Mouse (Mus musculus): ENCODE data around the gene Gapvd1. TPM values are rescaled to one million over a fixed set of nuclear protein-coding genes. Genes with fewer than 3 reads are reported as not detected.
A peak's percentile ranks its signal among the peaks of the same experiment; 100 is the strongest.

Gene Gapvd1
- total and polyA plus RNA-seq, 2 experiments: 10.6 to 32.4 TPM

DNA sequence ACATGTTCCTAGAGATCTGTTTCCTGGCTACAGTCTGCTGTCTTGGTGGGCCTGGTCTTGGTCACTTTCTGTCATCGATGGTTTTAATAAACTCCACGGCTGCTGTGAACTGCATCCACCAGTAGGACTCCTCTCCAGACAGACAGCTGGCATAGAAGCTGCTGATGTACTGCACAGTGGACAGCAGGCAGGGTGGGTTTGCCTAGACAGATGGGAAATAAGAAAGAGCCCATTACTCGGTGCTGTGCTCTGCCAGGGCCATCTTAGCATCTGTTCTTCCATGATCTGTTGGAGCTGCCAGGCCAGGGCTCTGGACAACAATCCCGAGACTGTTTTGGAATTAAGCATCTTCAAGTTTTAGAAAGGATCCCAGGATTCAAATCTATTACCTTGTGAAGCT is 77.1 kb downstream of the Gapvd1 start:
- no peak overlapping the region for H3K4me3 ChIP-seq (ENCODE audit: insufficient read depth, low read depth, low read length)
- WGBS: 95% methylated on average over 4 of the region's 4 CpGs
- H3K27ac ChIP-seq (replicated peaks; ENCODE audit: insufficient read depth, low read depth, low read length): no peak overlapping the region
- no peak overlapping the region for H3K9ac ChIP-seq (ENCODE audit: low read depth, low read length)
- H3K4me1 ChIP-seq (ENCODE audit: control insufficient read depth, insufficient read depth, low read length): no peaks in the 10 kb centered on the region
- DNase-seq (ENCODE audit: extremely low read depth, low read depth, low spot score): no peak
- H3K36me3 ChIP-seq (ENCODE audit: control insufficient read depth, insufficient read depth, low read length): peaks cover 32% of the 10 kb centered on the region
- TF ChIP-seq POLR2A (IDR thresholded peaks at IDR 0.05; ENCODE audit: extremely low read depth, insufficient read depth, low read length) (no peak), CTCF (IDR thresholded peaks at IDR 0.05; ENCODE audit: low read depth, low read length) (no peak)
- H3K27me3 ChIP-seq (ENCODE audit: control insufficient read depth, insufficient read depth, low read length): no peaks in the 10 kb centered on the region
- no peaks in the 10 kb centered on the region for H3K79me2 ChIP-seq (ENCODE audit: control insufficient read depth, insufficient read depth, low read length)

GRCm38 (mm10) chr2:34677061-34677460 is 78.0 kb downstream of the Gapvd1 start:
- Histone ChIP-seq H3K9ac (ENCODE audit: low read depth, low read length) (no peak overlapping the region), H3K27me3 (ENCODE audit: control insufficient read depth, insufficient read depth, low read length) (no peaks in the 10 kb centered on the region), H3K27ac (replicated peaks; ENCODE audit: insufficient read depth, low read depth, low read length) (no peak overlapping the region), H3K4me1 (ENCODE audit: control insufficient read depth, insufficient read depth, low read length) (no peaks in the 10 kb centered on the region), H3K36me3 (ENCODE audit: control insufficient read depth, insufficient read depth, low read length) (peaks cover 24% of the 10 kb centered on the region; the same call in 1 of the 2 replicates), H3K4me3 (ENCODE audit: insufficient read depth, low read depth, low read length) (no peak overlapping the region), H3K79me2 (ENCODE audit: control insufficient read depth, insufficient read depth, low read length) (no peaks in the 10 kb centered on the region)
- DNase-seq (ENCODE audit: extremely low read depth, low read depth, low spot score): no peak
- 94% methylated on average over 8 of the region's 8 CpGs for WGBS
- TF ChIP-seq POLR2A (IDR thresholded peaks at IDR 0.05; ENCODE audit: extremely low read depth, insufficient read depth, low read length) (no peak), CTCF (IDR thresholded peaks at IDR 0.05; ENCODE audit: low read depth, low read length) (no peak)

- Histone ChIP-seq H3K36me3 (ENCODE audit: control insufficient read depth, insufficient read depth, low read length) (peaks cover 22% of the 10 kb centered on the region; the same call in 1 of the 2 replicates), H3K4me1 (ENCODE audit: control insufficient read depth, insufficient read depth, low read length) (peaks cover 2% of the 10 kb centered on the region; the same call in 1 of the 2 replicates), H3K79me2 (ENCODE audit: control insufficient read depth, insufficient read depth, low read length) (no peaks in the 10 kb centered on the region), H3K4me3 (ENCODE audit: insufficient read depth, low read depth, low read length) (no peak overlapping the region), H3K27ac (replicated peaks; ENCODE audit: insufficient read depth, low read depth, low read length) (no peak overlapping the region), H3K9ac (ENCODE audit: low read depth, low read length) (no peak overlapping the region), H3K27me3 (ENCODE audit: control insufficient read depth, insufficient read depth, low read length) (no peaks in the 10 kb centered on the region)
- no peak for DNase-seq (ENCODE audit: extremely low read depth, low read depth, low spot score)
- TF ChIP-seq CTCF (IDR thresholded peaks at IDR 0.05; ENCODE audit: low read depth, low read length) (no peak), POLR2A (IDR thresholded peaks at IDR 0.05; ENCODE audit: extremely low read depth, insufficient read depth, low read length) (no peak)
- WGBS: 84% methylated on average over 11 of the region's 11 CpGs
Observed at GRCm38 (mm10) chr2:34673846-34674245, 81.2 kb downstream of the Gapvd1 start.

GRCm38 (mm10) chr2:34671385-34672026 is 83.5 kb downstream of the Gapvd1 start:
- H3K36me3 ChIP-seq (ENCODE audit: control insufficient read depth, insufficient read depth, low read length): peaks cover 3% of the 10 kb centered on the region; the same call in 1 of the 2 replicates
- no peak for DNase-seq (ENCODE audit: extremely low read depth, low read depth, low spot score)
- peak overlapping the region; percentile 54 for H3K9ac ChIP-seq (ENCODE audit: low read depth, low read length)
- H3K27me3 ChIP-seq (ENCODE audit: control insufficient read depth, insufficient read depth, low read length): no peaks in the 10 kb centered on the region
- TF ChIP-seq CTCF (IDR thresholded peaks at IDR 0.05; ENCODE audit: low read depth, low read length) (peak; percentile 57), POLR2A (IDR thresholded peaks at IDR 0.05; ENCODE audit: extremely low read depth, insufficient read depth, low read length) (no peak)
- H3K4me3 ChIP-seq (ENCODE audit: insufficient read depth, low read depth, low read length): peak overlapping the region; percentile 55
- WGBS: 19% methylated on average over 31 of the region's 31 CpGs
- H3K27ac ChIP-seq (replicated peaks; ENCODE audit: insufficient read depth, low read depth, low read length): no peak overlapping the region
- H3K4me1 ChIP-seq (ENCODE audit: control insufficient read depth, insufficient read depth, low read length): peaks cover 2% of the 10 kb centered on the region; the same call in 1 of the 2 replicates
- H3K79me2 ChIP-seq (ENCODE audit: control insufficient read depth, insufficient read depth, low read length): no peaks in the 10 kb centered on the region

GRCm38 (mm10) chr2:34670470-34670869 is 84.6 kb downstream of the Gapvd1 start:
- TF ChIP-seq CTCF (IDR thresholded peaks at IDR 0.05; ENCODE audit: low read depth, low read length): no peak
- no peak for TF ChIP-seq POLR2A (IDR thresholded peaks at IDR 0.05; ENCODE audit: extremely low read depth, insufficient read depth, low read length)
- Histone ChIP-seq H3K36me3 (ENCODE audit: control insufficient read depth, insufficient read depth, low read length) (peaks cover 3% of the 10 kb centered on the region; the same call in 1 of the 2 replicates), H3K4me1 (ENCODE audit: control insufficient read depth, insufficient read depth, low read length) (peaks cover 2% of the 10 kb centered on the region; the same call in 1 of the 2 replicates), H3K4me3 (ENCODE audit: insufficient read depth, low read depth, low read length) (no peak overlapping the region), H3K79me2 (ENCODE audit: control insufficient read depth, insufficient read depth, low read length) (no peaks in the 10 kb centered on the region), H3K27me3 (ENCODE audit: control insufficient read depth, insufficient read depth, low read length) (no peaks in the 10 kb centered on the region), H3K9ac (ENCODE audit: low read depth, low read length) (no peak overlapping the region), H3K27ac (replicated peaks; ENCODE audit: insufficient read depth, low read depth, low read length) (no peak overlapping the region)
- WGBS: 81% methylated on average over 6 of the region's 6 CpGs
- DNase-seq (ENCODE audit: extremely low read depth, low read depth, low spot score): no peak

- Histone ChIP-seq H3K36me3 (ENCODE audit: control insufficient read depth, insufficient read depth, low read length) (no peaks in the 10 kb centered on the region), H3K4me1 (ENCODE audit: control insufficient read depth, insufficient read depth, low read length) (peaks cover 2% of the 10 kb centered on the region; the same call in 1 of the 2 replicates), H3K9ac (ENCODE audit: low read depth, low read length) (no peak overlapping the region), H3K4me3 (ENCODE audit: insufficient read depth, low read depth, low read length) (no peak overlapping the region), H3K79me2 (ENCODE audit: control insufficient read depth, insufficient read depth, low read length) (no peaks in the 10 kb centered on the region), H3K27me3 (ENCODE audit: control insufficient read depth, insufficient read depth, low read length) (no peaks in the 10 kb centered on the region), H3K27ac (replicated peaks; ENCODE audit: insufficient read depth, low read depth, low read length) (no peak overlapping the region)
- TF ChIP-seq POLR2A (IDR thresholded peaks at IDR 0.05; ENCODE audit: extremely low read depth, insufficient read depth, low read length): no peak
- TF ChIP-seq CTCF (IDR thresholded peaks at IDR 0.05; ENCODE audit: low read depth, low read length): no peak
- 51% methylated on average over 8 of the region's 8 CpGs for WGBS
- no peak for DNase-seq (ENCODE audit: extremely low read depth, low read depth, low spot score)
Observed at GRCm38 (mm10) chr2:34669203-34669746, 85.8 kb downstream of the Gapvd1 start.
